ENCODE assay signal across 16 mouse cellular contexts in the genomic region with DNA sequence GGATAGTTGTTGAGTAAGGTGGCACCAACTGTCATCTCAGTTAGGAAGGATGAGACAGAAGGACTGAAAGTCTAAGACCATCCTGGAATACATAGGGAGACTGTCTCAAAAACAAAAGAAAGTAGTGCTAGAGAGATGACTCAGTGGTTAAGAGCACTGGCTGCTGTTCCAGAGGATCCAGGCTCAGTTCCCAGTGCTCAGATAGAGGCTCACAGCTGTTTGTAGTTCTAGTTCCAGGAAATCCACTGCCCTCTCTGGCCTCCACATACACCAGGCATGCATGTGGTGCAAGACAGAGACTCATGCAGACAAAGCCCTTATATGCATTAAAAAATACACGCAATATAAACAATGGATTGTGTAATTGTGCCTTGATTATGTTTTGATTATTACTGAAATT.
"Had no signal": no experiment of that assay in that cellular context is flagged by ENCODE, and none has a peak within 500 bp of the region (broad histone marks: within the 10 kb centered on the region; RNA-seq: fewer than 3 reads in every experiment).

No protein-coding gene starts in this region.

- H3K27ac ChIP-seq: neural tube, embryonic 13.5 days; neural tube, embryonic 15.5 days; stomach, embryonic 15.5 days; stomach, postnatal 0 days had no signal

- H3K9ac ChIP-seq: neural tube, embryonic 13.5 days; neural tube, embryonic 15.5 days; stomach, embryonic 15.5 days had no signal

- H3K4me3 ChIP-seq: neural tube, embryonic 13.5 days; neural tube, embryonic 15.5 days; stomach, embryonic 15.5 days had no signal

- H3K4me2 ChIP-seq: neural tube, embryonic 13.5 days; neural tube, embryonic 15.5 days; stomach, embryonic 15.5 days had no signal

- H3K4me1 ChIP-seq: neural tube, embryonic 13.5 days; neural tube, embryonic 15.5 days; stomach, embryonic 15.5 days had no signal

- H3K9me3 ChIP-seq: neural tube, embryonic 15.5 days; stomach, embryonic 15.5 days had no signal

- DNase-seq: retina, postnatal 1 day; right cerebral cortex, adult 18-20 months; right cerebral cortex, postnatal 14 days; right cerebral cortex, postnatal 25 days; right cerebral cortex, postnatal 4 days; spleen, adult 18-20 months; thymus, adult 18-20 months; thymus, adult 2 months; thymus, postnatal 14 days; thymus, postnatal 25 days; thymus, postnatal 36 days; thymus, postnatal 4 days had no signal

- H3K27me3 ChIP-seq: neural tube, embryonic 13.5 days; neural tube, embryonic 15.5 days; stomach, embryonic 15.5 days had no signal

- H3K36me3 ChIP-seq: neural tube, embryonic 13.5 days; neural tube, embryonic 15.5 days had no signal
